Mouse (Mus musculus): Measurements from ENCODE around the gene Pcbp3.
"Not testable (repeated sequence)": the region's sequence is repeated elsewhere in the genome, so short reads cannot be mapped to it uniquely, and the experiment has no call there.

Gene Pcbp3

GRCm38 (mm10) chr10:76961790-76962489 is at the start of gene Pcbp3:
Gene Pcbp3, minus strand, starts transcription at chr10:76961887.
- peak; percentile 97 for DNase-seq

- no peak for DNase-seq
These were observed 47.0 kb upstream of the Pcbp3 start for GRCm38 (mm10) chr10:77008698-77009097.

DNA sequence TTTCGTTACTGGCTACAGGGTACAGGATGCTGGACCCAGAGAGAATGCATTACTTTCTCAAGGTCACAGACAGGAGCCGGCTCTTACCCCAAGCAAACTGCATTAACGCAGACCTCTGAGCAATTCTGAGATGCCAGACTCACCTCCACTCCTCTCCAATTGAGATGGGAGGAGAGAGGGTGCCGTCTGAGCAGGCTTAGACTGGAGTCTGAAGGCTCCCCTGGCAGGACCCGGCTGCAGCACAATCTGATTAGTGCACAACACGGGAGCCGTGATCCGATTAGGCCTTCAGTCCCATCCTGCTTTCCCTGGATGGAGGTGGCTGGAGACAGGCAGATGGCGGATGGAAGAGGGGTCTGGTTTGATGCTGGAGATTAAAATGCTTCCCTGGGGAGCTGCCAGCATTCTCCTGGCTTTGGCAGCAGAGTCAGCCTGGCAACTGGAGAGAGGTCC is 46.4 kb upstream of the Pcbp3 start:
- no peak for DNase-seq

GRCm38 (mm10) chr10:77007433-77008108 is 45.9 kb upstream of the Pcbp3 start:
- DNase-seq, result no peak

GRCm38 (mm10) chr10:77004936-77005335 is 43.2 kb upstream of the Pcbp3 start:
- DNase-seq, result no peak

GRCm38 (mm10) chr10:76997759-76998513 is 36.2 kb upstream of the Pcbp3 start:
- no peak for DNase-seq

DNA sequence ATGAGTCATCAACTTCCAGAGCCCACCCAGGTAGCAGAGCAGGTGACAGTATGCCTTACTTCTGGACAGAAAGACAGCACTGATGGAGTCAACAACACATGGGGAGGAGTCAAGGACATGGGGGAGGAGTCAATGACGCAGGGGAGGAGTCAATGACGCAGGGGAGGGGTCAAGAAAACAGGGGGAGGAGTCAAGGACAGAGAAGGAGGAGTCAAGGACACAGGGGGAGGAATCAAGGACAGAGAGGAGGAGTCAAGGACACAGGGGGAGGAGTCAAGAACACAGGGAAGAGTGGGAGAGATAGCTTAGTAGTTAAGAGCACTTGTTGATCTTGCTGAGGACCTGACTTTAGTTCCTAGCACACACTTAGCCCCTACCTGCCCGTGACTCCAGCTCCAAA is 30.8 kb upstream of the Pcbp3 start:
- no peak for DNase-seq

DNA sequence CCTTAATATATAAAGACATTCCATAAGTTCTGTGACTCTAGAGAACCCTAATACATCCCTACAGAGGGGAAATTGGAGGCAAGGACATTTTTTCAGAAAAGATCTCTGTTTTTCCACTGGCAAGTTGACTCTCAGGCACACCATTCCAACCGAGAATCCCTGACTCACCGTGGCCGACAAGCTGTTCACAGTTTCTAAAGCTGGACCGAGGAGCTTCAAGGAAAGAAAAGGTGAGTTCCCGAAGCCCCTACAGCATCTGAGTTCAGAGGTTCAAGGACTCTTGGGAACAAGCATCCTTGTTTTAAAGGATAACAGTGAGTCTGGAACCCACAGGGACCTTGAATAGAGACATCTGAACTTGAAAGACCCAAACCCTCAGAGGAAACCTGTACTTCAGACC is 26.9 kb upstream of the Pcbp3 start:
- no peak for DNase-seq

DNA sequence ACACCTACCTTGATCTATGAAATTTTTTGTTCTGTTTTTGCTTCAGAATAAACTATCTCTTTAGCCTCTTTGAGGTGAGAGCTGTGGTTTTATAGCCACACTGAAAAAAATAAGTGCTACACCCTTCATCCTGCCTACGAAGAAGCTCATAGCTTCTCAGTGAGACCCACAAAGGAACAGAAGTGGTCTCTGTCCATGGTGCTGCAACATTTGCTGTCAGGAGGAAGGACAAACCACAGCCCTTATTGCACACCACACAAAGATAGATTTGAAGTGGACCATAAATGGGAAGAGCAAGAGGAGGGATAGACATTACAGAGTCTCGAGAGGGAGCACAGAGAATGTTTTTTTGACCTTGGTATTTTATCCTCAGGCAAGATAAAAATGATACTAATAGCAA is 16.4 kb upstream of the Pcbp3 start:
- DNase-seq, result peak; percentile 57

- DNase-seq, result no peak
These were observed 15.0 kb upstream of the Pcbp3 start for GRCm38 (mm10) chr10:76976699-76977098.

GRCm38 (mm10) chr10:76973797-76974436 is 12.2 kb upstream of the Pcbp3 start:
- no peak for DNase-seq

DNA sequence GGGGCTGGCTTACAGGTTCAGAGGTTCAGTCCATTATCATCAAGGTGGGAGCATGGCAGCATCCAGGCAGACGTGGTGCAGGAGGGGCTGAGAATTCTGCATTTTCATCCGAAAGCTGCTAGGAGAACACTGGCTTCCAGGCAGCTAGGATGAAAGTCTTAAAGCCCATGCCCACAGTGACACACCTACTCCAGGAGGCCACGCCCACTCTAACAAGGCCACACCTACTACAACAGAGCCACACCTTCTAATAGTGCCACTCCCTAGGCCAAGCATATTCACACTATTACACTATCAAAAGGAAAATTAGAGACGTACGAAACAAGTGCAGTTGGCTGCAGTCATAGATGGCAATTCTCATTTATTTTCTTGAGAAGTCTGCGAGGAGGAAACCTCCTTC is 10.6 kb upstream of the Pcbp3 start:
- DNase-seq, result not testable (repeated sequence)

DNA sequence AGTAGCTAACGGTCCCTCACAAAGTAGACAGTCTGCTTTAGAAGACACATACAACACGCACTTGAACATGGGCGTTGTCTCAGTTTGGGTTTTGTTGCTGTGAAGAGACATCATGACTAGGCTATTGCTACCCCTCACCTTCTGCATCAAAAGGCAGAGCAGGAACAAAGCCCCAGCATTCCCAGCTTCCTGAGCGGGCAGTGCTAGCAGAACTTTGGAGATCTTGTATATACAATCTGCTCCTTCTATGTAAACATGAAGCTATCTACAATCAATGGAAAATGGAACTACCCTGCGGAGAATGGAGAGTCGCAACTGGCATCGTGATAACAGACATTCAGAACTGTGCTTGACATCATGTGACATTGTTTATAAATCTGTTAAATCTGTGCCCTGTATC is 9.3 kb upstream of the Pcbp3 start:
- no peak for DNase-seq

DNA sequence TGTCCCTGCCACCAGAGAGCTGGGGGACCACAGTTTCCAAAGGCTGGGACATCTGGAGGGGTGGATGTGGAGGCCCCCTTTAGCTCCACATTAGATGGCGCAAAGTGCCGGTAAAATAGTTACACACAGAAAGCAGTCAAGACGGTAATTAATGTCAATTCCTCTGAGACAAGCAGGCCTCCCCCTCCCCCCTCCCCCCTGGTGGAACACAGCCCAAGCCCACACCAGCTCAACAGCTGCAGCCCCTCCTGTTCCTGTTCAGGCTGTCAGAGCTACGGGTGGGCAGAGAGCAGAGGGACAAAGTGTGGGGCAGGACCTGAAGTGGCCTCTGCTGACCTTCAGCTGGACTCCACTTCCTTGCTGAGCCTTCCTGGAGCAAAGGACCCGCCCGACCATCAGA is 2.7 kb upstream of the Pcbp3 start:
- no peak for DNase-seq

- DNase-seq, result no peak
These were observed 2.3 kb upstream of the Pcbp3 start for GRCm38 (mm10) chr10:76963997-76964396.

- DNase-seq, result no peak
These were observed 531 bp downstream of the Pcbp3 start for GRCm38 (mm10) chr10:76961156-76961555.

DNA sequence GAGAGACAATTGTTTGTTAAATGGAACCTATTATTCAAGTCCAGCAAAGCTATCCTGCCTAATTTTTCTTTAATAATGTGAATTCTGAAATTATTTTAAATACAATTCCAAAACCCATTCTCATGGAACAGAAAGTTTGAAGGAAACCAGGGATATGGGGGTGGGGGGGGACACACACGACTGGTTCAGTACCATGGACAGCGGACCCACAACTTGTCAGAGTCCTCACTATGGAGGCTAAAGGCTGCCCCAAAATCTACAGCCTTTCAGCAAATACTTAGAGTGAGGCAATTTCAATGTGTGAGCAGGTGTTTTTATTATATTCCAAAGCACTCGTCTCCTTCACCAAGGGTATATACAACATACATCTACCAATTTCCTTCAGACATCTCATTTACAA is 3.5 kb downstream of the Pcbp3 start:
- no peak for DNase-seq

- peak; percentile 32 for DNase-seq
These were observed 5.5 kb downstream of the Pcbp3 start for GRCm38 (mm10) chr10:76956200-76956599.

GRCm38 (mm10) chr10:76941038-76941437 is 20.6 kb downstream of the Pcbp3 start:
- DNase-seq, result no peak

- DNase-seq, result no peak
These were observed 24.9 kb downstream of the Pcbp3 start for GRCm38 (mm10) chr10:76936827-76937226.

- DNase-seq, result no peak
These were observed 26.9 kb downstream of the Pcbp3 start for GRCm38 (mm10) chr10:76934805-76935204.

- no peak for DNase-seq
These were observed 29.9 kb downstream of the Pcbp3 start for GRCm38 (mm10) chr10:76931794-76932193.

DNA sequence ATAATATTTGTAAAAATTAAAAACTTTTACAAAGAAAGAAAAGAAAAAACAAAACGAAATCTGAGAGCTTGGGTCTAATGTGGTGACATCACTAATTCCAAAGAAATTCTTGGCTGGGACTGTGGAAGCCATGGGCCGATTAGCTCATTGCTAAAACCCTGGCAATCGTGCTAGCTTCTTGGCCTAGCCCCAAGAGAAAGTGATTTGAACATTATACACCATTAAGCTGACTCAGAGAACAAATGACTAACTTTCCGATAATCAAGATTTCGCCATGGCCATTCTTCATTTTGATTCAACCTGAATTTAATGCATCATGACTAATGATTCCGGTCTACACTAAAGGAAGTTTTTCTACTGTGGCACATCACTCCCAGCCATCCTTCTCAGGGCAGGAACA is 30.6 kb downstream of the Pcbp3 start:
- no peak for DNase-seq
